Mouse (Mus musculus) frontal cortex, adult 2 months (tissue): ENCODE data around the gene Unc119. TPM values are rescaled to one million over a fixed set of nuclear protein-coding genes. Genes with fewer than 3 reads are reported as not detected.

Source experiments
- DNase-seq, 2 experiments: peaks; one replicate each; pipeline ENCODE4 v3.0.0; 2022; ENCODE audit warnings: low spot score in 1 of 2; ENCODE audit errors: extremely low spot score in 1 of 2
- polyA plus RNA-seq: library from polyadenylated mRNA; depleted of rRNA; stranded (reverse); fragments of >200 nt; gene quantifications from 2 replicates; pipeline ENCODE4 v1.2.3, GENCODE M21; 2012; rRNA removed

Gene Unc119
- 69.3 and 73.8 TPM in 2 replicates for polyA plus RNA-seq

DNA sequence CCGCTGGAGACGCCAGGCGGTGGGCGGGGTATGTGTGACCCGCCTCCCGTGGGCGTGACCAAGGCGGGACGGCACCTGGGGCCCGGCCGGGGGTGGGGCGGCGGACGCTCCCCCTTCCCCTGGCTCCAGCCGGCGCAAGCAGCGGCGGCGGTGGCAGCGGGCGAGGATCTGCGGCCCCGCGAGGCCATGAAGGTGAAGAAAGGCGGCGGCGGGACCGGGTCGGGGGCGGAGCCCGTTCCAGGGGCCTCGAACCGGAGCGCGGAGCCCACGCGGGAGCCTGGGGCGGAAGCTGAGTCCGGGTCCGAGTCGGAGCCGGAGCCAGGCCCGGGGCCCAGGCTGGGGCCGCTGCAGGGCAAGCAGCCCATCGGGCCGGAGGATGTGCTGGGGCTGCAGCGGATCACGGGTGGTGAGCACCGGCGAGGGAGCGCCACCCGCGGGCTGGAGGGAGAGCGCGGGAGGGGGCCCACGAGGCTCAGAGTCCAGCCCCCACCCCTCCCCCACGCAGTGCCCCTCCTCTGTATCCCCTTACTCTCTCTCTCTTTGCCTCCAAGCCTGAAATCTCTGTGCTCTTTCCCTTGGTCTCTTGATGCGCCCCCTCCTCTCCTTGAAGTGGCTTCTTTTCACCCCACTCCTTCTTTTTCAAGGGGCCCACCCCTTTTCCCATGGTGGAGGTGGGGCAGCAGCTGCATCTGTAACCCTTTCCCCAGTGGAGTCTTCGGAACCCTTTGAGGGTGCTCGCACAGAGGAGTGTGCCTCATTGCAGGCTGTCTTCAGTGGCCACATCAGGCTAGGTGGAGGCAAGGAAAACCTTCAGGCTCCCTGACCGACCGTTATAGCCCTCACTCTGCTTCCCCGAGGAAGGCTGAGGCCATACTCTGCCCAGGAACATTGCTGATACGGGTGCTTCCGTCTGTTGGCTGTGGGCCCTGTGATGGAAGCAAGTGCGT is at the start of gene Unc119:
Gene Unc119 (plus strand): TSS at position 102 of the 947 bp plus-strand sequence.
- DNase-seq = peak in 1 of 2 experiments; percentile 71

DNA sequence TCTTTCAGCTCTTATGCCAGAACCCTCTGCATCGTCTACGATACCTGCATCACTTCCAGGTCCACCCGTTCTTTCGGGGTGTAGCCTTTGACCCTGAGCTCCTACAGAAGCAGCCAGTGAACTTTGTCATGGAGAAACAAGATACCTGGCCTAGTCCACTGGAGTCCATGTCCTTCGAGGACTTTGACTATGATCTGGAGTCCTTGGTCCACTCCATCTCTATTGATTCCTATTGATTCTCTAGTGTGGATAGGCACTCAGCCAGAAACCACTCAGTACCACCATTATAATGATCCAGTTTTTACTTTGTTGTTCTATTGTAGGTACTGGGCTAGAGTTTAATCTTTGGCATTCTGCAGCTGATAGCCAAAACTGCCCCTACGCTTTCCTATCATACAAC is 48.7 kb upstream of the Unc119 start:
- DNase-seq = no peak

DNA sequence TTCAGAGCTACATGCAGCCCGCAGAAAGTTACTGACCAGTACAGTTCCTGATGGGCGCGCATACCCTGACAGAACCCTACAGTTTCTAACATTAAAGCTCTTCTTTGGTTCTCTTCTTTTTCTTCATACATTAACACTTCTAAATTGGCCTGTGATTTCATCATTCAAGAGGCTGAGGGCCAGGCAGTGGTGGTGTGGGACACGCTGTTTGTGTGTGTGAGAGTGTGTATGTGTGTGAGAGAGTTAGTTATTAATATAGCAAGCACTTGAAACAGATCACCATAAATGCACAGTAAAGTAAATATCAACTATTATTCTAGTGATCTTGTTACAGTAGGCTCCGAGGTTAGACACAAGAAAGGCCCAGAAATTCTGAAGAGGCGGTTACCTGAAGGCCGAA is 42.4 kb upstream of the Unc119 start:
- DNase-seq = no peak

DNA sequence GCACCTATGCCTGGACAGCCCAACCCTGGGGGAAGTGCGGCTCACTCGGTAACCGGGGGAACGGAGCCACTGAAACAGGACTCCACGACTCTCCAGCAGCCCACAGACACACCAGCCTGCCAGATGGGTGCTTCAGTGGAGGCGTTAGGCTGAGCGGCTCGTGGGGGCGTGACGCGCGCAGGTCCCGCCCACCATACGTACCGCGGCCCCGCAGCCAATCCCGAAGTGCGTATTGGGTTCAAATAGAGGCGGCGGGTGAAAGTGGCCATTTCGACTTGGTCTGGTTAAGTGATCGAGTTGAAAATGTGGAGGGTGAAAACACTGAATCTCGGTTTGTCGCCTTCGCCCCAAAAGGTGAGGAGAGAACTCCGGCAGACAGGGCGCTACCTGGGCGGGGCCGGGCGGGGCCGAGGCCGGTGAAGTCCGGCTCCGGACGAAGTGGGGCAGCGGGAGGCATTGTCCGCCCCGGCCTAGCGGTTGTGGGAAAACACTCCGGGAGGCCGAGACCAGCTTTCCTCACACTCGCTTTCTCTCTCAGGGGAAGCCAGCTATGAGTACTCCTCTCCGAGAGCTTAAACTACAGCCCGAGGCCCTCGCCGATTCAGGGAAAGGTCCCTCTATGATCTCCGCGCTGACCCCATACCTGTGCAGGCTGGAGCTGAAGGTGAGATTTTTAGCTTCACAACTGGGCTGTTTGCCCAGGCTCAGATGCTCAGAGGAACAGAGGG is 41.8 kb upstream of the Unc119 start, which contains the start of gene Spag5:
Gene Spag5 (plus strand): TSS at position 173 of the 728 bp plus-strand sequence.
- peak; percentile 84 to 93 for DNase-seq

DNA sequence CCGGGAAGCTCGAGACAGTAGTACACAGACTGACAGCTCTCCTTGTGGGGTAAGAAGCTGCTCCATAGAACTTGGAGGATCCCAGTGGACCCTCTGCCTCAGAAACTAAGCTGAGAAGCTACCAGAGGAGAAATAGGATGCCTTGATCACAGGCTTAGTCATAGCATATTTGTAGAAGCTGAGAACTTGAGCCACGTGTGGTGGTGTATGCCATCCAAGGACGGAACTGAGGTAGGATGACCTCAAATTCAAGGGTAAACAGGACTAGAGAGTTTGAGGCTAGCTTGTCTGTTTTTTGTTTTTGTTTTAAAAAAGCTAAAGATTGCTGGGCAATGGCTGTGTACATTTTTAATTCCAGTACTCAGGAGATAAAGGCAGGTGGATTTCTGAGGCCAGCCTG is 38.0 kb upstream of the Unc119 start:
- DNase-seq = no peak

DNA sequence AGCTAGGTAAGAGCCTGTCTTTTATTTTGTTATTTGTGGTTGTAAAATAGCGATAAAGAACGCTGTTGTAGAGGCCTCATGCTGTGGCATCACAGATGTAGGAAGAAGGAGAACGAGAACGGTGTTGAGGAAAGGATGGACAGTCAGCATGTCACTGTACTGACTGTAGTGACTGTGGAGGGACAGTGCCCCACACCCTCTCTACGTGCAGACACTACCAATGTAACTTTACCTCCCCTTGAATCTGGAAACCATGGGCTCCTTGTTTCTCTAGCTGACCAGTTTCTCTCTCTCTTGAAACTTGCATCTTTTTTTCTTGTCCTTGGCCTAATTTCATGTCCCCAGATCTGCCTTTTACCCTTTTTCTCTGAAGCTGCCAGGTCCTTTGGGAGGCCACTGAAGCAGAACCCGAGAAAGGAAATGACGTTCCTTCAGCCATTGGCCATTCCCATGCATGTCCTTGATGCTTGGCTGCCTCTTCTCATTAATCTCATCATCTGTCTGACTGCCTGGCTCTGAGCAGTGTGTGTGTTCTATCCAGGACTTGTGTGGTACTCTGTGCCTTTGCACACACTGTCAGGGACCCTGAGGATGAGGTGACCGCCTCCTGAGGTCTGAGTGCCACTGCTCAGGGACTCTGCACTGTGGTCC is 32.3 kb upstream of the Unc119 start:
- no peak for DNase-seq

DNA sequence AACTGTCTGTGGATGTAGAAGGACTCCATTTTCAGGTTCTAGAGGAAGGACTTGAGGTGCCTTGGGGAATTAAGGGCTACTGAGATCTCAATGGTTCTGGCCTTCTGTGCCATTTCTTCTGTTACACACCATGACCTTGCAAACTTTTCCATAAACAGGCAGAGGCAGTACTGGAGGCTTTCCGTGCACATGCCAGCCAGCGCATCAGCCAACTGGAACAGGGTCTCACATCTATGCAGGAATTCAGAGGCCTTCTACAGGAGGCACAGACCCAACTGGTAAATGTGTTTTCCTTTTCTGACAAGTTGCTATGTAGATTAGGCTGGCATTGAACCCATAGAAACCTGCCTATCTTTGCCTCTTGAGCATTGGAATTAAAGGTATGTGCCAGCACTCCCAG is 29.6 kb upstream of the Unc119 start:
- DNase-seq = no peak

DNA sequence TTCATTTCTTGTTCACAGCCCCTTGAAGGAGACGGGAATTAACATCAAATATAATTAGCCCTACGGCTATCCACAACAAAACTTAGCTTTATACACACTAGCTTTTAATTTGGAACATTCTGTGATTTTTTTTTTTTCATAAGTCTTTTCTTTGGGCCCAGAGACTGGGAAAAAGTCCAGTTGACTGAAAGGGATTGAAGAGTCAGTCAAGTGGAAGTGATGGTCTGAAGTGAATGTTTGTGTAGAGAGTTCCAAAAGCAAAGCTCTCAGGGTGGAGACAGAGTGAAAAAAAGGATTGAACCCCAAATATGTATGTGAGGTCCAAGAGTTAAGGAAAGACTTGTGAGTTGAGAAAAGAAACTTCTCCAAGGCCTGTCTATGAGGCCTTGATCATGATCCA is 24.9 kb upstream of the Unc119 start:
- DNase-seq = no peak

DNA sequence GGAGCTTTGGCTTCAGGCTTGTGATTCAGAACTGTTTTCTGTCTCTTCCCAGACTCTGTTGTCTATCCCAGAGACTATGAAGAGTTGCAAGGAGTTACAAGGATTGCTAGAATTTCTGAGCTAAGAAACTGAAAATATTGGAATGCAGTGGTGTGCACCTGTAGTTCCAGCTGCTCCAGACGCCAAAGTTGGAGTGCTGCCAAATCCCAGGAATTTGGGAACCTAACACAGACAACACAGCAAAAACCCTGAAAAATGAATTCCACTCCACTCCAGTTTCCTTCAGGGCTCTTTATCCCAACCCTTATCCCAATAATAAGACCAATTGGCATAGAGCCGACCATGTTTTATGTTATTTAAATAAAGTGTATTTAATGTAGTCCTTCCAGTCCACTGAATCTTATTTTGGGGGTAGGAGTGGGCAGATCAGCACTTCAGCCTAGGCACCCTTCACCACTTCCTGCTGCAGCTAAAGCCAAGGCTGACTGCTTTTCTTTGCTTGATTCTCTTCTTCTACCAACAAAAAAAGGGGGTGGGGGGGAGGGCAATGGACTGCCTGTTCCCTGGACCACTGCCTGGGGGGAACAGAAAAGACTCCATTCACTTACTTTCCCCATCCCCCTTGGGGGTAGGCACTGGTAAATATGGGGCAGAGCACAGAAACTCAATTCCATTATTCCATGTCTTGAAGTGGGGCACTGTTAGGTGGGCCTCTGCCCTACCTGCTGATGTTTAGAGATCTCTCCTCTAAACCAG is 21.0 kb upstream of the Unc119 start:
- DNase-seq = no peak

DNA sequence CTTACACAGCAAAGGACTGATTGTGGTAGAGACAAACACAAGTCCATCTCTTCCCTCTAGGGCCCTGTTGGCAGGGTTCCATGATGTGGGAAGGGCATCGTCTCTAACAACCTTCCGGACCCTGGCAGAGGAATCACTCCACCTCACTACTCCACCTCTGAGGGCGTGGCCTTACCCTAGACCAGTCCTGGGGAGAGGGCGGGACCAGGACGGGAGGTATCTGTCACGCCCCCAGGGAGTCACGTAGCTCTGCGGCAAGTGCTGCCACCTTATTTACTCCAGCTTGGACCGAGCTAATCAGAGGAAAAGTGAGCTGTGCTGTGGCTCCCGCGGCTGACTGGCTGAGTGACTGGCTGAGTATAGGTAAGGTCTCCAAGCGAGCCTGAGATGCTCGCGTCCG is 20.4 kb upstream of the Unc119 start, which contains the start of gene Aldoc:
Gene Aldoc (plus strand): TSS at position 109 of the 400 bp plus-strand sequence.
- DNase-seq = peak; percentile 80 to 84

DNA sequence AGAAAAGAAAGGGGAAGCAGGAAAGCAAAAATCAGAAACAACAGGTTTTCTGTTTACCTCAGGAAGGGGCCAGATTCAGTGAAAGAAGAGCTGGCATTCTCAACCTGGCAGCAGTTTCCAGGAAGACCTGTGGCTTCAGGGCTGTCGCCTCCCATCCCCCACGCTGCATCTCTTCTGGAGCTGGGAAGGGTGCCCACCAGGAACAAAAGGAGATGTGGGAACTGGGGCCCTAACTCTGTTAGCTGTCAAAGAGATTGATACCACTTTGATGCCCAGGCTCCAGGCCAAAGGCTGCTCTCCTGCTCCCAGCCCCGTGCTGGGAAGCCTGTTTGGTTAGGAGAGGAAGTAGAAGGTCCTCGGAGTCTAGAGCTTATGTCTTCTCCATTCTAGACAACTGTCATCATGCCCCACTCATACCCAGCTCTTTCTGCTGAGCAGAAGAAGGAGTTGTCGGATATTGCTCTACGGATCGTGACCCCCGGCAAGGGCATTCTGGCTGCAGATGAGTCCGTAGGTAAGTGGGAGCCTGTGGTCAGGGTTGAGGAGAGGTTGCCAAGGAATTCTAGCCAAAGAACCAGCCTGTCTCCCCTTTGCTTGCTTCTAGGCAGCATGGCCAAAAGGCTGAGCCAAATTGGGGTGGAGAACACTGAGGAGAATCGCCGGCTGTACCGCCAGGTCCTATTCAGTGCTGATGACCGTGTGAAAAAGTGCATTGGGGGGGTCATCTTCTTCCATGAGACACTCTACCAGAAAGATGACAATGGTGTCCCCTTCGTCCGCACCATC is 19.1 kb upstream of the Unc119 start:
- peak in 1 of 2 experiments; percentile 67 for DNase-seq

DNA sequence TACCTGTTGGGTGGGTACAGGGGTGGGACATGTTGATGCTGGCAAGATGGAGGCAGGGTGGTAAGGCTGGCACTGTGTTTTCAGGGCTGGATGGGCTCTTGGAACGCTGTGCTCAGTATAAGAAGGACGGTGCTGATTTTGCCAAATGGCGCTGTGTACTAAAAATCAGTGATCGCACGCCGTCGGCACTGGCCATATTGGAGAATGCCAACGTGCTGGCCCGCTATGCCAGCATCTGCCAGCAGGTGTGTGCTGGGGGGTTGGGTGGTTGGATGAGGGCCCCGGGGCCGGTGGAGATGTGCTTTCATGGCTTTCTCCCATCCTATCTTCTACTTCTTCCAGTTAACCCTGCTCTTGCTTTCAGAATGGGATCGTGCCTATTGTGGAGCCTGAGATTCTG is 18.3 kb upstream of the Unc119 start:
- DNase-seq = no peak

DNA sequence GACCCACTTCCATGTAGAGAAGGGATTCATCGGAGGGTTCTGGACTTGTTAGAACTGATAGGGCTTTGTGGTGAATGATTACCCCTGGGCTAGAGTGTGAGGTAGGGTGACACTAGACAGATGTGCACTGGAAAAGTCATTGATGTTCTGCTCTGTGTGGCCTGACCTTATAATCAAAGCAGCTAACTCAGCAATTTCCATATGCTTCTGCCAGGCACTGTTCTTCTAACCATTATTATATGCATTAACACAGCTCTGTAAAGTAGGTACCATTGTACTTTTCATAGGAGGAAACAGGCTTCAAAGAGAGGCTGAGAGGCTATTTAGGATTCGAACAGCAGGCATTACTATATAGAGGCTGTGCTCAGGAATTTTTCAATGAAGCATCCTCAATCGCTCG is 16.1 kb upstream of the Unc119 start:
- no peak for DNase-seq

DNA sequence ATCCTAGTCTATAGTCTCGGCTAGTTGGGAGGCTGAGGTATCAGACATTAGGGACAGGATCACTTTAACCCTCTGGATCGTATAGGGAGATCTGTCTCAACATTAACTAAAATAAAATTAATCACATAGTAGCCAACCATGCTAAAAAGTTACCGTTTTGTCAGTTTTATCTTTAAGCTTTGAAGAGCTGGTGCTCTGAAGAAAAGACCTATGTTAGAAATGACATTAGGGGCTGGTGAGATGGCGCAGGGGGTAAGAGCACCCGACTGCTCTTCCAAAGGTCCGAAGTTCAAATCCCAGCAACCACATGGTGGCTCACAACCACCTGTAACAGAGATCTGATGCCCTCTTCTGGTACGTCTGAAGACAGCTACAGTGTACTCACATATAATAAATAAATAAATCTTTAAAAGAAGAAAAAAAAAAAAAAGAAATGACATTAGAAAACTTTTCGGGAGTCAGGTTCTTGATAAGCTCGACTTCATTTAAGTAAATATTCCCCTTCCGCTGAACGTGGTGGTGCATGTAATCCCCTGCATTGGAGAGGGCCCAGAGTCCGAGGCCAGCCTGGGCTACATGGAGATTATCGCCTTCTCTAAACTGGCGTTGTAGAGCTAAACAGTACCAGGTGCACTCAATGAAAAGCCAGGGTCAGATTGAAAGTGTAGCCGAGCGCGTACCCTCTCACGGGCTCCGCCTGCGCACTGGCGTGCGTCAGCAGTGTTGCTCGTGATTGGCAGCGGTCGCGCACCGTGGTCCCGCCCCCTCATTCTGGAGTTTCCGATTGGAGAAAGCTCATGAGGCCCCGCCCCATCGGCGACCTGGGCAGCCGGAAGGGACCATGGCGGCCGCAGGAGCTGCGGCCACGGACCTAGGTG is 15.4 kb upstream of the Unc119 start, which contains the start of gene Pigs:
Gene Pigs (plus strand): TSS at position 782 of the 878 bp plus-strand sequence.
- DNase-seq = peak; percentile 92 to 98

DNA sequence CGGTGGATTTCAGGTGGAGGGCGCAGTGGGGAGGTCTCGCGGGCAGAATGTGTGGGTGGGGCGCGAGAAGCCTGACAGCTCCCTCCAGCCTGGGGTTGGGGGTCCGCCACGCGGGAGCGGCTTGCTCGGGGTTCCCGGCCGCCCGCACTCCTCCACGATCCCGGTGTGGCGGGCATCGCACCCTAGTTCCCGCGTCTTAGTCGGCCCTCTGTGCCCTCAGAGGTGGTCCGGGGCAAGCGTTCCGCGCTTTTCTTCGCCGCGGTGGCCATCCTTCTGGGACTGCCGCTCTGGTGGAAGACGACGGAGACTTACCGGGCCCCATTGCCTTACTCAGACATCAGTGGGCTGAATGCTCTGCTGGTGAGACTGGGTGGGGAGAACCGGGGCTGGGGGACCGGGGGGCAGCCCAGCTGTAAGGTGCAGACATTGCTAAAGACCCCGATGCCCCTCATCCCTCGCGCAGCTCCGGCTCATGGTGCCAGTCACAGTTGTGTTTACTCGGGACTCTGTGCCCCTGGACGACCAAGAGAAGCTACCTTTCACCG is 14.7 kb upstream of the Unc119 start:
- DNase-seq = no peak

DNA sequence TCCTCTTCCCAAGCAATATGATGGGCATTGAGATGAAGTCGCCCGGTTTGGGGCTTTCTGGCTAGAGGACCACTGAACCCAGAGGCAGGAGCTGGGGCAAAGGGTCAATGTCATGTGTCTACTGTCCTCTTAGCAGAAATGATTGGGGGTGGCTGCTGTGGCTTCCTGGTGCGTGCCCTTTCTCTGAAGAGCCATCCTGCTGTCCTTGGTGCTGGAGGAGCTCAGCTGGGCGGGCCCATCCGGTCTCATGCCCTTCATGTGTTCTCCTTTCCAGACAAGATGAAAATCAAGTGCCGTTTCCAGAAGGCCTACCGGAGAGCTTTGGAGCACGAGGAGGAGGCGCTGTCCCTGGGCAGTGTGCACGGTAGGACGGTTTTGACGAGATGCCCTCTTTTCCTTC is 10.6 kb upstream of the Unc119 start:
- DNase-seq = no peak

DNA sequence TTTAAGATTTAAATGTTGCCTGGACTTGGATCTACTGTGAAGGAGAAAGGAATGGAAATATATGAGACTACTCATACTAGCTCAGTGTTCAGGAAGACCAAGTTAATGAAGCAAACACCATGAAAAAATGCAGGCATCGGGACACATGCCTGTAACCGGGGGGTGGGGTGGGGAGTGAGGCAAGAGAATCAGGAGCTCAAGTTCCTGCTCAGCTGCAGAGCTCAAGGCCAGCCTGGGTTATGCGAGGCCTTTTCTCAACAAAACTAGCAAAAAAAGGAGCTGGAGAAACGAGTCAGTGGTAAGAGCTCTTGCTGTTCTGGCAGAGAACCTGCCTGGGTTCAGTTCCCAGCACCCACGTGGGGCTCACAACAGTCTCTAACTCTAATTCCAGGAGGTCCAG is 9.3 kb upstream of the Unc119 start:
- DNase-seq = no peak

DNA sequence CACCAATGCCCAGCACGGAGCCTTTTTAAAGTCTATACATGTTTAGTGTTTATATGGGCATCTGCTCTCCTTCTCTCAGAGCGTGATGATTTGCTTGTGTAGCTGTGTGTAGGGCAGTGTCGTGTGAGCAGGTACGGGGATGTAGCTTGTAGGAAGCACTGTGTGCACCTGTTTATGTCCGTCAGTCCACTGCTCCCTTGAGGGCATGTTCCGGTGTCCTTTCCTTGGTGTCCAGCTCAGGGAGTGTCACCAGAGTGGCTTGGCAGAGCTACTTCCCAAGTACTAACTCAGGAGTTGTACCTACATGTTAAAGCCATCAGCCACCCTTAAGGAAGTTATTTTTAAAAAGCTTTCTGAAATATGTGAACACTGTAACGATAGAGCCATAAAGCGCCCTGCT is 6.2 kb upstream of the Unc119 start:
- DNase-seq = no peak
